ENCODE assay signal across 22 mouse cellular contexts in genomic region chr1:89609964-89610363, GRCm38 (mm10).
"Had no signal": no experiment of that assay in that cellular context is flagged by ENCODE, and none has a peak within 500 bp of the region (broad histone marks: within the 10 kb centered on the region; RNA-seq: fewer than 3 reads in every experiment).

No protein-coding gene starts in this region.

- H3K27me3 ChIP-seq: limb, embryonic 13.5 days; liver, embryonic 13.5 days; midbrain, embryonic 13.5 days; neural tube, embryonic 13.5 days had no signal

- H3K4me3 ChIP-seq: limb, embryonic 10.5 days; limb, embryonic 13.5 days; liver, embryonic 13.5 days; midbrain, embryonic 10.5 days; midbrain, embryonic 13.5 days; myocyte; neural tube, embryonic 13.5 days had no signal

- H3K9me3 ChIP-seq: limb, embryonic 10.5 days; limb, embryonic 13.5 days; liver, embryonic 13.5 days; midbrain, embryonic 10.5 days; midbrain, embryonic 13.5 days; neural tube, embryonic 13.5 days had no signal

- H3K4me1 ChIP-seq: limb, embryonic 10.5 days; liver, embryonic 13.5 days had no signal

- ATAC-seq: intestine, embryonic 16.5 days; midbrain, embryonic 13.5 days; midbrain, embryonic 16.5 days had no signal

- H3K27ac ChIP-seq: limb, embryonic 10.5 days; limb, embryonic 13.5 days; liver, embryonic 13.5 days; midbrain, embryonic 10.5 days; midbrain, embryonic 13.5 days; neural tube, embryonic 13.5 days; stomach, postnatal 0 days had no signal

- DNase-seq: kidney, adult 18-20 months; kidney, adult 9 months; kidney, postnatal 14 days; kidney, postnatal 4 days; liver; liver, embryonic 13.5 days; lung, embryonic 14.5 days; lung, postnatal 10 days; lung, postnatal 36 days; right cerebral cortex, postnatal 4 days; thymus, adult 2 months; thymus, postnatal 14 days; thymus, postnatal 4 days had no signal

- H3K36me3 ChIP-seq: liver, embryonic 13.5 days had no signal
